Mouse (Mus musculus): ENCODE data around the gene Opn1sw.

DNA sequence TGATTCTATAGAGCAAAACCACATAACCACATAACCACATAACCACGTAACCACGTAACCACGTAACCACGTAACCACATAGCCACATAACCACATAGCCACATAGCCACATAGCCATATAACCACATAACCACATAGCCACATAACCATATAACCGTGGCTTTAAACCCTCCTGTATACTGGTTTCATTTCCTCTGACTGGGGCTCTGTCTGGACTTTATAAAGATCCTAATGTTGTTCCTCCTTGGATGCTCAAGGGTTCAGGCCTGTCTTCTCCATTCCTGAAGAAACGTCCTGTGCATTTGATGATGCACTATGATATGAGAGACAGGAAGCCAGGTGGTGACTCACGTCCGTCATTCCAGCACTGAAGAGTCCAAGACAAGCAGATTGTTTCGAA is 61.3 kb downstream of the Opn1sw start:
- TF ChIP-seq CTCF (IDR thresholded peaks at IDR 0.05; ENCODE audit: low read depth, low read length) (no peak), POLR2AphosphoS5 (IDR thresholded peaks at IDR 0.05; ENCODE audit: insufficient replicate concordance, low read depth, low read length) (no peak), GATA2 (IDR thresholded peaks at IDR 0.05; ENCODE audit: borderline replicate concordance, low read depth, low read length) (no peak), GATA1 (IDR thresholded peaks at IDR 0.05; ENCODE audit: borderline replicate concordance, low read length) (no peak), TAL1 (conservative IDR thresholded peaks at IDR 0.05; ENCODE audit: low read depth, low read length) (no peak)
